Mouse (Mus musculus) cerebellum, postnatal 36 days (tissue): Measurements from ENCODE around the gene Smim13.
"Not testable (repeated sequence)": the region's sequence is repeated elsewhere in the genome, so short reads cannot be mapped to it uniquely, and the experiment has no call there.

ENCODE experiments used
- DNase-seq, 2 experiments: peaks; one replicate each; pipeline ENCODE4 v3.0.0; 2021 to 2022; ENCODE audit warnings: mixed read lengths in 2 of 2

The Smim13 gene

GRCm38 (mm10) chr13:41249538-41250317 lies at the start of gene Smim13:
TSS of gene Smim13 (plus strand) at chr13:41249844.
- DNase-seq, result peak; percentile 88 to 90

- DNase-seq, result no peak
Measured at GRCm38 (mm10) chr13:41200861-41201260, 48.8 kb upstream of the Smim13 start.

DNA sequence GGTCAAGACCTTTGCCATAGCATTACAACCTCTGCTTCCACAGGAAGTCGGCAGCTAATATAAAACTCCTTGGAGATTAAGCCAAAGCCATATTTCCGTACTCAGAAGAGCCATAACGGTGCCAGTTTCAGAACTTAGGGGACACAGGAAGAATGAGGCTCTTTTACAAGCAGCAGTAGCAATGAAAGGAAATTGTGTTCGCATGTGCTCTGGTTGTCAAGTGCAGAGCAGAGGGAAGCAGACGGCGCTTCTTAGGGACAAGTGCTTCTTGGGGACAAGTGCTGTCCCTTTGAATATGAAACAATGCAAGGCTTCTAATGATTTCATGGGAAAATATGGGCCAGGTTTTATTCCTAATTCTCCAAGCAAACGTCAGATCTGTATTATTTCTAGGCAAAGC lies 46.4 kb upstream of the Smim13 start:
- DNase-seq, result no peak

- no peak for DNase-seq
Measured at GRCm38 (mm10) chr13:41203691-41204090, 46.0 kb upstream of the Smim13 start.

GRCm38 (mm10) chr13:41205568-41205967 lies 44.1 kb upstream of the Smim13 start:
- not testable (repeated sequence) for DNase-seq

GRCm38 (mm10) chr13:41206241-41206640 lies 43.4 kb upstream of the Smim13 start:
- DNase-seq, result no peak

DNA sequence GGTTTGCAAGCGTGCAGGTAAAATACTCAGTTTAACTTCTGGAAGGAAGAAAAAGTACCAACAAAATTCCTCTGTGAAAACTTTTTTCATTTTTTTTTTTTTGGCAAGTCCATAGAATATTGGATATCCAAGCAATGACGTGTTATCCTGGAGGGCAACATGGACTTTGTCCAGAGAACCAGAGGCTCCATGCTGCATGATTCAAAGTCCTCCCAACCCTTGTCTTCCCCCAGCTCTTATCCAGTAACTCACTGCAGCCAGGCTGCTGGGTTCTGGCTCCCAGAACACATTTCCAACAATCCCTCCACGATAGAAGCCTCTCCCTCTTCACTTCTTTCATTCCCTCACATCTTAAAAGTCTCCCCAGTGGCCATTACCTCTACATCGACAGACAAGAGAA lies 38.4 kb upstream of the Smim13 start:
- no peak for DNase-seq

- no peak for DNase-seq
Measured at GRCm38 (mm10) chr13:41212558-41213322, 36.9 kb upstream of the Smim13 start.

DNA sequence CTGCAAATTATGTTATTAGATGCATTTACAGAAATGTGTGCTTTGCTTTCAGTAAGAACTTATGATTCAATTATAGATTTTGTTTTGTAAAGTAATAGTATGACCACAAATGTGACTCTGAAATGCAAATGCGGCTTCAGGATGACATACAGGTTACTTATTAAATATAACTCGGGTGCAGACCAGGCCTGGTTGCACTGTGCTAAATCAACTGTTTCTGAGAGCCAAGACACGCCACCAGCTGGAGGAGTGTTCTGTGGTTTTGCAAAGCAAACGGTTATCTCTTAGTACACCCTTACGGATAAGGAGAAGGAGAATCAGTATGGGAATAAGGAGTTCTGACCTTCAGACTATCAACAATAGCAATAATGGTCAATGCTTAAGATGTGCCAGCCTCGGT lies 34.0 kb upstream of the Smim13 start:
- DNase-seq, result no peak

DNA sequence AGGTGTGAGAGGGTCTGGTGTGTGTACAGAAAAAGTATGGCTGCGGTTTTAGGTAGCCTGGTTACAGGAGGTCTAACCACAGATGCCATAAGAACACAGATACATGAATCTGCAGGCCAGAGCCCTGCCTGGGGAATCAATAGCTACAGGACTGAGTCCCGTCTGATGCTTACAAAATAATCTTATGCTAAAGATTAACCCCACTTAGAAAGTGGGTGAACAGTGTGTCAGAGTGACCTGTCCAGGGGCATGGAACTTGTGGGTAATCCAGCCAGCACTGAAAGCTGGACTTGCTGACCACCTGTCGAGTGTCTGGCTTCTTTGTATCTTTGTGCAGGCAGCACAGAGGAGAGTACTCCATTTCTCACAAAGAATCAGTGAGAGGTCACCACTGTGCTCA lies 33.4 kb upstream of the Smim13 start:
- no peak for DNase-seq

DNA sequence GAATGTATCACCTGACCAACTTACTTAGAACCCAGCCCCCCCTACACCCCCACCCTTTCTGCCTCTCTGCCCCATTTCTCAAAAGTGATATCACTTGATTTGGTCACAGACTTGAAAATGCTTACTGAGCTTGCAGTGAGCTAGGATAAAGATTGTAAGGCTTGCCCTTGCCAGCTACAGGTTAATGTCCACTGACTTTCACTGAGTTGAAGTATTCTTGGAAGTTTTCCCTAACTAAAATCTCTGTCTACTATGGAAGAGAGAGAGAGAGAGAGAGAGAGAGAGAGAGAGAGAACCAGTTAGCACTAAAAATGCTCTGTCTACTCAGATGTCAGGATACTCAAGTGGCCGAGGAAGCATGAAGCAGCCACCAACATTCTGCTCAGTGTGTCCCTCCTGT lies 30.6 kb upstream of the Smim13 start:
- no peak for DNase-seq

DNA sequence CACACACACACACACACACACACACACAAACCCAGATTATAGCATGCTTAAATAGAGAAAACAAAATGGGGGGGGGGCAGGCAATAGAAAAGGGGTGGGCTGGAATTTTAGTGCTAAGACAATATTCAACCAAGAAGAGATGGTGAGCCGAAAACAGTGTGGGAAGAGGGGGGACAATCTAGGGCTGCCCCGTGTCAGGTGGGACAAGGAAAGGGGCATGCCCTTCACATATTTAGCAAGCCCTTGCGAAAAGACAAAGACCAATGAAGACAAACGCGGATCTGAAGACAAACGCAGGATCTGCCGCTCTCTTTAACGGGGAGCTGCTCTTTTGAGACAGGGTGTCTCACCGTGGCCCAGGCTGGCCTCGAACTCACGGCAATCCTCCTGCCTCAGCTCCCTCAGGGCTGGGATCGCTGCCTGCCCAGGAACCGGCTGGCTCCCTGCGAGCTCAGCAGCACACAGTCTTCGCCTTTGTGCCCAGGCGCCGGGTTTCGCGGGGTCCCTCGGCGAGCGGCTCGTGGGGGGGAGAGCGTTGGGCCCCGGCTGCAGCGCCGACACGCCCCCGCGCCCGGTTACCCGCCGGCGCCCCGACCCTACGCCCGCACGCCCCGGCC lies 29.8 kb upstream of the Smim13 start:
- peak; percentile 19 to 25 for DNase-seq

DNA sequence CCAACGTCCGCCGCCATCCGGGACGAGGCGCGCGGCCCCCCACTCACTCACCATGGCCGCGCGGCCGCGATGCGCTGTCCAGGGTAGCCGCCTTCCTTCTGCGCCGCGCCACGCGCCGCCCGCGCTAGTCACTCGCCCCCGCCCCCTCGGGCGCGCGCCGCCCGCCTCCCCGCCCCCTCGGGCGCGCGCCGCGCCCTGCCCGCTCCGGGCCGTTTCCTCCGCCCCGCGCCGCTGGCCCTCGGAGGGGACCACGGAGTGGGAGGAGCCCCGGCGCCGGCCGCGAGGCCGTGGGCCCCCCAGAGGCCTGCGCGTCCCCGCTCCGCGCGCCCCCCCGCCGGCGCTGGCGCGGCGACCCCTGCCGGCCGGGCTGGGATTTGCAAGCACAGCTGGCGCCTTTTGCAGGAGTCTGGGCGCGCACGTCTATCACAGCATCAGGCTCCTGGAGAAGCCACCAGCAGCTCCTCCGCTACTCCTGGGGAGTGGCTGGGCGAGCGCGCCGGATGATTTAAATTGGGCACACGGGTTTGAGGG lies 29.3 kb upstream of the Smim13 start, which contains the start of gene Elovl2:
Gene Elovl2, minus strand, starts transcription at position 102 of the 531 bp plus-strand sequence.
- DNase-seq, result peak; percentile 31 to 50

- no peak for DNase-seq
Measured at GRCm38 (mm10) chr13:41226513-41226912, 23.1 kb upstream of the Smim13 start.

DNA sequence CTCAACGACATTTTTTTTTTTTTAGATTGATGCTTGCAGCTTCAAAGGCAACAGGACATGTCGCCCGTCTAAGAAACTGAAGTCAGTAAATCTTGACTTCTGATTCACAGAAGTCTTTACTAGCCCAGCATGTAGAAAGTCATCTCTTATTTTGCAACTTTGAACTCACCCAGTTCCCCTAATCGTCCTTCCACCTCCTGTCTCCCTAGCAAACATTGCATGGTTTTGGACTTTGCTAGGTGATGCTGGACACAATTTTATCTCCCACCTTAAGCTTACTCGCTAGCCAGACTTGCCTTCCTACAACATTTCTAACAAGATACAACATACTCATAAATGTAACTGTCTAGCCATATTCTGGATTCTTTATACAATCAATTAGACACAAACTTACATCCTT lies 21.6 kb upstream of the Smim13 start:
- no peak for DNase-seq

GRCm38 (mm10) chr13:41230256-41230655 lies 19.4 kb upstream of the Smim13 start:
- DNase-seq, result no peak

- peak; percentile 59 to 71 for DNase-seq
Measured at GRCm38 (mm10) chr13:41231389-41231983, 18.2 kb upstream of the Smim13 start.

- DNase-seq, result no peak
Measured at GRCm38 (mm10) chr13:41232209-41232608, 17.4 kb upstream of the Smim13 start.

GRCm38 (mm10) chr13:41233241-41233640 lies 16.4 kb upstream of the Smim13 start:
- DNase-seq, result no peak

GRCm38 (mm10) chr13:41235181-41235580 lies 14.5 kb upstream of the Smim13 start:
- no peak for DNase-seq

DNA sequence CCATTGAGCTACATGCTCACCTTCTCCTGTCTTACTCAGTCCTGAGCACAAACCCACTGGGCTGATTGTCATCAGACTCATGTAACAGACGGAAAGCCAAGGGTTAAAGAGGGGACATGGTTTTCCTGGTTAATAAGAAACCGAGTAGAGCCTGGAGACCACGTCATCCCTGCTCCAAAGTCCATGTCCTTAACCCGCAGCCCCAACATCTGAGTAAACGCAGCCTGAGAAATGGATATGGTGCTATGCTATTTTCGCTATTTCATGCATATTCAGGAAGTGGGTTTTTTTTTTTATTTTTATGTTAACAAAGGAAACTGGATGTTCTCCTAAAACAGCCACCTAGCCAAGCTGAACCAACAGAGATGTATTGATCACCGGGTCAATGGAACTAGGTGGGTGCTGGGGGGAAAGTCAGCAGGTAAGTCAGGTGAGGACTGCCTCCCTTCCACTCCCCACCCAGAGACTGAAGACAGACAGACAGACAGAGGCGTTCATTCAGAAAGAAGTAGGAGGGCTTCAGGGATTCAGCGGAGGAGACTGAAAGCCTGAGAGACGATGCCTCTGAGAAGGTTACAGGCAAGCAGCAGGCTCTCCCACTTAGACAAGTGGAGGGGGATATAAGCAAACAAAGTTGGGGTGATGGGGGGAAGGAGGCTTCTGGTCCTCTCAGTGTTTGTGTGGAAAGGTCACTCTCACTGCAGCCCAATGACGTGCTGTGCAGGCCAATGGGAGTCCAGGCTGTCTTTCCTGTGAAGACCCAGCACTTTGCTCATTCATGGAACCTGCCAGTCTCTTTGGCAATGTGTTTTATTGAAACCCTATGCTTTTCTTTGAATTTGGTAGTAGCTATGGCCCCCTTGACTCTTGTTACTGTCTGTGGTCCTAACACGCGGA lies 13.6 kb upstream of the Smim13 start:
- DNase-seq, result no peak
